Mouse (Mus musculus): ENCODE results near the gene Cmah. TPM values are rescaled to one million over a fixed set of nuclear protein-coding genes. Genes with fewer than 3 reads are reported as not detected.
"Not testable (repeated sequence)": the region's sequence is repeated elsewhere in the genome, so short reads cannot be mapped to it uniquely, and the experiment has no call there.

The Cmah gene
- polyA plus RNA-seq, 1 experiment from 2014 or later = 0.27 TPM

- Histone ChIP-seq H3K4me2 (replicated peaks) (no peak overlapping the region), H3K4me3 (no peak overlapping the region), H3K27ac (no peak overlapping the region), H3K27me3 (no peaks in the 10 kb centered on the region), H3K9me3 (replicated peaks) (no peaks in the 10 kb centered on the region; the same call in 1 of the 2 replicates), H3K4me1 (no peaks in the 10 kb centered on the region), H3K36me3 (no peaks in the 10 kb centered on the region), H3K9ac (no peak overlapping the region)
- 81% methylated on average over 5 of the region's 5 CpGs for WGBS
- ATAC-seq (ENCODE audit: low FRiP score) = no peak
Measured at GRCm38 (mm10) chr13:24354751-24355150, 27.5 kb downstream of the Cmah start.

GRCm38 (mm10) chr13:24359181-24359580 is 32.0 kb downstream of the Cmah start:
- no peak overlapping the region for H3K4me2 ChIP-seq (replicated peaks)
- H3K27ac ChIP-seq = no peak overlapping the region
- 55% methylated on average over 1 of the region's 1 CpGs for WGBS
- H3K9me3 ChIP-seq (replicated peaks) = no peaks in the 10 kb centered on the region
- H3K36me3 ChIP-seq = no peaks in the 10 kb centered on the region
- ATAC-seq (ENCODE audit: low FRiP score) = no peak
- no peaks in the 10 kb centered on the region for H3K4me1 ChIP-seq
- H3K4me3 ChIP-seq = no peak overlapping the region
- no peak overlapping the region for H3K9ac ChIP-seq
- H3K27me3 ChIP-seq = no peaks in the 10 kb centered on the region

- H3K4me1 ChIP-seq = no peaks in the 10 kb centered on the region
- 92% methylated on average over 6 of the region's 6 CpGs for WGBS
- ATAC-seq (ENCODE audit: low FRiP score) = no peak
- H3K27me3 ChIP-seq = no peaks in the 10 kb centered on the region
- no peak overlapping the region for H3K9ac ChIP-seq
- H3K36me3 ChIP-seq = no peaks in the 10 kb centered on the region
- H3K4me2 ChIP-seq (replicated peaks) = no peak overlapping the region
- H3K4me3 ChIP-seq = no peak overlapping the region
- H3K27ac ChIP-seq = no peak overlapping the region
- H3K9me3 ChIP-seq (replicated peaks) = no peaks in the 10 kb centered on the region
Measured at GRCm38 (mm10) chr13:24365191-24365590, 38.0 kb downstream of the Cmah start.

GRCm38 (mm10) chr13:24372893-24373599 is 45.8 kb downstream of the Cmah start:
- H3K4me1 ChIP-seq = no peaks in the 10 kb centered on the region
- 87% methylated on average over 7 of the region's 7 CpGs for WGBS
- no peak overlapping the region for H3K27ac ChIP-seq
- no peaks in the 10 kb centered on the region for H3K9me3 ChIP-seq (replicated peaks)
- H3K4me3 ChIP-seq = no peak overlapping the region
- ATAC-seq (ENCODE audit: low FRiP score) = no peak
- no peak overlapping the region for H3K4me2 ChIP-seq (replicated peaks)
- H3K9ac ChIP-seq = no peak overlapping the region
- H3K36me3 ChIP-seq = no peaks in the 10 kb centered on the region
- no peaks in the 10 kb centered on the region for H3K27me3 ChIP-seq

- 91% methylated on average over 6 of the region's 6 CpGs for WGBS
- not testable (repeated sequence) for H3K4me1 ChIP-seq; H3K4me3 ChIP-seq; H3K9me3 ChIP-seq (replicated peaks); H3K36me3 ChIP-seq; H3K27ac ChIP-seq; ATAC-seq (ENCODE audit: low FRiP score); H3K27me3 ChIP-seq; H3K9ac ChIP-seq; H3K4me2 ChIP-seq (replicated peaks)
Measured at GRCm38 (mm10) chr13:24374606-24375005, 47.4 kb downstream of the Cmah start.

GRCm38 (mm10) chr13:24375320-24376203 is 48.4 kb downstream of the Cmah start:
- H3K4me1 ChIP-seq = no peaks in the 10 kb centered on the region
- no peak overlapping the region for H3K9ac ChIP-seq
- ATAC-seq (ENCODE audit: low FRiP score) = no peak
- H3K9me3 ChIP-seq (replicated peaks) = no peaks in the 10 kb centered on the region
- no peaks in the 10 kb centered on the region for H3K27me3 ChIP-seq
- no peak overlapping the region for H3K4me2 ChIP-seq (replicated peaks)
- H3K36me3 ChIP-seq = no peaks in the 10 kb centered on the region
- 85% methylated on average over 7 of the region's 7 CpGs for WGBS
- no peak overlapping the region for H3K27ac ChIP-seq
- H3K4me3 ChIP-seq = no peak overlapping the region

- no peak for ATAC-seq (ENCODE audit: low FRiP score)
- H3K9me3 ChIP-seq (replicated peaks) = no peaks in the 10 kb centered on the region
- H3K36me3 ChIP-seq = no peaks in the 10 kb centered on the region
- no peak overlapping the region for H3K9ac ChIP-seq
- no peak overlapping the region for H3K27ac ChIP-seq
- no peak overlapping the region for H3K4me3 ChIP-seq
- H3K4me2 ChIP-seq (replicated peaks) = no peak overlapping the region
- 87% methylated on average over 6 of the region's 6 CpGs for WGBS
- H3K4me1 ChIP-seq = no peaks in the 10 kb centered on the region
- no peaks in the 10 kb centered on the region for H3K27me3 ChIP-seq
Measured at GRCm38 (mm10) chr13:24380713-24381112, 53.5 kb downstream of the Cmah start.

GRCm38 (mm10) chr13:24383885-24384284 is 56.7 kb downstream of the Cmah start:
- no peak overlapping the region for H3K27ac ChIP-seq
- no peak for ATAC-seq (ENCODE audit: low FRiP score)
- H3K27me3 ChIP-seq = no peaks in the 10 kb centered on the region
- no peak overlapping the region for H3K4me2 ChIP-seq (replicated peaks)
- H3K4me1 ChIP-seq = no peaks in the 10 kb centered on the region
- no peaks in the 10 kb centered on the region for H3K36me3 ChIP-seq
- no peak overlapping the region for H3K9ac ChIP-seq
- H3K9me3 ChIP-seq (replicated peaks) = no peaks in the 10 kb centered on the region
- 68% methylated on average over 3 of the region's 3 CpGs for WGBS
- no peak overlapping the region for H3K4me3 ChIP-seq

- 91% methylated on average over 5 of the region's 5 CpGs for WGBS
- no peak for ATAC-seq (ENCODE audit: low FRiP score)
- H3K4me1 ChIP-seq = no peaks in the 10 kb centered on the region
- H3K4me3 ChIP-seq = no peak overlapping the region
- no peaks in the 10 kb centered on the region for H3K27me3 ChIP-seq
- 0 out of 2 replicates have a peak, but pooled peaks cover 3% of the 10 kb centered on the region for H3K9me3 ChIP-seq (replicated peaks)
- H3K27ac ChIP-seq = no peak overlapping the region
- no peak overlapping the region for H3K4me2 ChIP-seq (replicated peaks)
- H3K36me3 ChIP-seq = no peaks in the 10 kb centered on the region
- H3K9ac ChIP-seq = no peak overlapping the region
Measured at GRCm38 (mm10) chr13:24391892-24392291, 64.7 kb downstream of the Cmah start.

- 0 out of 2 replicates have a peak, but pooled peaks cover 3% of the 10 kb centered on the region for H3K9me3 ChIP-seq (replicated peaks)
- H3K4me2 ChIP-seq (replicated peaks) = no peak overlapping the region
- no peaks in the 10 kb centered on the region for H3K36me3 ChIP-seq
- WGBS = 76% methylated on average over 4 of the region's 4 CpGs
- no peak for ATAC-seq (ENCODE audit: low FRiP score)
- no peaks in the 10 kb centered on the region for H3K4me1 ChIP-seq
- no peak overlapping the region for H3K27ac ChIP-seq
- H3K9ac ChIP-seq = no peak overlapping the region
- no peak overlapping the region for H3K4me3 ChIP-seq
- no peaks in the 10 kb centered on the region for H3K27me3 ChIP-seq
Measured at GRCm38 (mm10) chr13:24392655-24393054, 65.5 kb downstream of the Cmah start.

GRCm38 (mm10) chr13:24393055-24393454 is 65.9 kb downstream of the Cmah start:
- H3K27ac ChIP-seq = no peak overlapping the region
- no peak for ATAC-seq (ENCODE audit: low FRiP score)
- H3K4me1 ChIP-seq = no peaks in the 10 kb centered on the region
- no peaks in the 10 kb centered on the region for H3K36me3 ChIP-seq
- no peak overlapping the region for H3K4me2 ChIP-seq (replicated peaks)
- H3K9me3 ChIP-seq (replicated peaks) = 0 out of 2 replicates have a peak, but pooled peaks cover 3% of the 10 kb centered on the region
- 49% methylated on average over 4 of the region's 4 CpGs for WGBS
- no peak overlapping the region for H3K4me3 ChIP-seq
- no peaks in the 10 kb centered on the region for H3K27me3 ChIP-seq
- no peak overlapping the region for H3K9ac ChIP-seq

GRCm38 (mm10) chr13:24395815-24396214 is 68.6 kb downstream of the Cmah start:
- no peak overlapping the region for H3K4me3 ChIP-seq
- H3K4me2 ChIP-seq (replicated peaks) = no peak overlapping the region
- no peak for ATAC-seq (ENCODE audit: low FRiP score)
- H3K36me3 ChIP-seq = no peaks in the 10 kb centered on the region
- no peak overlapping the region for H3K27ac ChIP-seq
- H3K9ac ChIP-seq = no peak overlapping the region
- H3K4me1 ChIP-seq = no peaks in the 10 kb centered on the region
- 0 out of 2 replicates have a peak, but pooled peaks cover 2% of the 10 kb centered on the region for H3K9me3 ChIP-seq (replicated peaks)
- 92% methylated on average over 4 of the region's 4 CpGs for WGBS
- no peaks in the 10 kb centered on the region for H3K27me3 ChIP-seq
